Mouse (Mus musculus) left cerebral cortex, adult 9 months (tissue): ENCODE data around the gene Gipc3.

Experiments used
- DNase-seq, 2 experiments: peaks; one replicate each; pipeline ENCODE4 v3.0.0; 2022; ENCODE audit warnings: low spot score in 2 of 2

Gipc3 gene

DNA sequence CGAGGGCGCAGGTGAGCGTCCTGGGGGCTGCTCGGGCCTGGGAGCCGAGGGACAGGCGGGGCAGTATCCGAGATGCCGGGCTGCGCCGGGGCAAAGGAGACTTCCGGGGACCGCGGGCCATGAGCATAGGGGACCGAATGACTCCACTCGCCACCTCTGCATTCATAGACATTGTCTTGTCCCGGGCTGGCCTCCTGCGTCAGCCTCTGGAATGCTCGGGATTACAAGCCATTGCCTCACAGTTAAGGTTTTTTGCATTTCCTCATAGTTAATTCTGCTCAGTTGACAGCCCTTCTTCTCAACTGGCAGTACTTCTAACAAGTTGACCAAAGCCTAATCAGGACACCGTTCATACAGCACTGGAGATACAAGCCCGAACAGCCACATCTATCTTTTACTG lies 21.6 kb downstream of the Gipc3 start:
- no peak for DNase-seq

DNA sequence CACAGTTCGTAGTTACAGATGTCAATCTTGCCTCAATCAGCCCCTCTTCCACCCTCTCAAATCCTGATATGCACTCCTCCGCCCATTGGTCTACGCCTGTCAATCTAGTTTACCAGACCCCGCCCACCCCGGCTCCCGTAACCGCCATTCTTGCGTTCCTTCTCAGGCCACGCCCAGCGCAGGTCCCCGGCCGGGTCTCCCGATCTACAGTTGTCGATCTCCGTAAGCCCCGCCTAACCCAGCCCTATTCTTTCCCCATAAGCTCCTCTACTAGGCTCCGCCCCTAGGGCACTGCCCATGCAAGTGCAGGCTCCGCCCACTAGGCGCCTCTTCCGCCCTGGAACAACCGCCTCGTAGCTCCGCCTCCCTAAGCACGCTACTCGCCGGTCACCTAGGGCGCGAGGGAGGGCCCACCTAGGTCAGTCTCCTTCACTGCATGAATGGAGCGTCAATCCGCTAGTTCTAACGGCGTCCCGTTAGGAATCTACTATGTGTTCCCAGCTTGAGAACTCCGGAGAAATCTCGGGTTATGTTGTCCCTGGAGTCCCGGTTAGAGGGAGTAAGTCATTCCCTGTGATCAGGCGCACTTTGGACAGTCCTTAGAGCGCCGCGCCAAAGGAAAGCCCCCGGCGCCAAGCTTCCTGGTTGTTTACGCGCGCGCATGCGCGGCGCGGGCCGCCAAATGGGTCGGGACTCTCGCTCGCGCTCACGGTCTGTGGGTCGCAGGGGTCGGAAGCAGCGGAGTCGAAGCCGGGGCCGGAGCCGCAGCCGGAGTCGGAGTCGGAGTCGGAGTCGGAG lies 22.3 kb downstream of the Gipc3 start, which contains the start of gene Cactin:
TSS of gene Cactin (plus strand) at position 554 of the 798 bp plus-strand sequence.
- DNase-seq: peak; percentile 99 to 100

DNA sequence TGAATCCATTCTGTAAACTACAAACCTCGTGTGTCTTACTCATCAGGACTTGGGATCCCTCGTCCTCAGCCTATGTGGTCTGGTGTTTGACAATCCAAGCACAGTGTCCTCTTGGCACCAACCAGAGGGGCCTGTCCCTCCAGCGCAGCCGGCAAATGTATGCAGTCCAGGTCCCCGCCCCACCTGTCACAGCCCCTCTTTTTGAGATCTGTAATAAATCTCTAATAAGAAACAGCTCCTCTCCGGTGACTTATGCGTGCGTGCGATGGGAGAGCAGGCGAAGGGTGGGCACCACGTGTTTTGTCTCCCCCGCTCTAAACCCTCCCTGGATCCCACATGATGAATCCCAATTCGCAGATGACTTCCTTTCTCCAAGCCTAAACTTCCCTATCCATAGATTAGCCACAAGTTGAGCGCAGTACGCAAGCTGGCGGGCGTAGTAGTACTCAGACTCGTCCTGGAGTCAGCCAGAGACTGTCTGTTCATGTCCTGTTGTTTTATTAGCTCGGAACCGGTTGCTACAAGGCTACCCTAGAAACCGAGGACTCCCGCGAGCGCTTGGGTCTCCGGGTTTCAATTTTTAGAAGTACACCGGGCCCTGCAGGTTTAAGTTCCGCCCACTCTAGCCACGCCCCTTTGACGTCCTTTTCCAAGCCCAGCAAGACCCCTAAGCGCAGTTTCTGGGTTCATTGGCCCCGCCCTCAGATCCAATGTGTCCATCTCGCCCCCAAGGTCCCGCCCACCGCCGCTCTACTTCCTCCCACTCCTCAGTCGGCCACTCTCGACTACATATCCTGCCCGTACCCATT lies 23.1 kb downstream of the Gipc3 start:
- DNase-seq: no peak

DNA sequence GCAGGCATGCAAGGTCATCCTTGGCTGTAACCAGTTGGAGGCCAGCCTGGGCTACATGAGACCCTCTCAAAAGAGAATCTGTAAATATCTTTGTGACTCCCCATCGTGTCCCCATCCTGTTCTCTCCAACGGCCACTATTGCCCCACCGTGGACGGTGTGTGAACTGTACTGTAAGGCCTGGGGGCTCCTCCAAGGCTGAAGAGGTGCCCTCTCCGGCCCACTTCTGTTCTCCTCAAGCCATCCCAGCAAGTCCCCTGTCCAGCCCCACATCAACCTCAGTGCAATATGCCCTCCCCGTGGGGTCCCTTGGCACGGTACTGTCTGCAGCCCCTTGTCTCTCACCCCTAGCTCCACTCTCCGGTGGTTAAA lies 23.8 kb downstream of the Gipc3 start:
- DNase-seq: no peak

DNA sequence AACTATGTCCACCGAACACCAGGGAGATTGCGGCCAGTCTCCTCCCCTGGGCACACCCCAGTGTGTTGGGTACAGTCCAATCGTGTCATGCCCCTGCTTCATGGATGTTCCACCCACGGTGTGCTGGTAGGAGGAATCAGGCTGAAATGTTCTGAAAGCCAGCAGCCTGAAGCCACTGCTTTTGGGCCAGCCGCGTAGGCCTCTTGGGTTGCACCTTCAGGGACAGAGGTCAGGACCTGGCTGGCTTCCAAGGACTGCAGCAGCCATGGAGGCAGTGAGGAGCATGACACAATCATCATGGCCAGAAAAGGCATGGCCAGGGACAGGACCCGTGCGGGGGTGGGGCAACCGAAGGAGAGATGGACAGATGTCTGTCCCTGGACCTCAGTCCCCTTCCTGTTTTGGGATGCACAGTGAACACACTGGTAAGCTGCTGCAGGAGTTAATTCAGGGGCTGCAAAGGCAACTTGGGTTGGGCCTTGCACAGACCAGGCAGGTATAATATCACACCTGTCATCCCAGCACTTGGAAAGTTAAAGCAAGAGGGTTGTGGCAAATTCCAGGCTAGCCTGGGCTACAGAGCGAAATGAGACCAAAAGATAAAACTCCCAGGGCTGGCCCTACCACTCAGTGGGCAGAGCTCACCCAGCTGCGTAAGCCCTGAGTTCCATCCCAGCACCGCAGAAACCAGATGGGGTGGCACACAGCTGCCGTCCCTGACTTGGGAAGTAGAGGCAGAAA lies 24.3 kb downstream of the Gipc3 start:
- no peak for DNase-seq

DNA sequence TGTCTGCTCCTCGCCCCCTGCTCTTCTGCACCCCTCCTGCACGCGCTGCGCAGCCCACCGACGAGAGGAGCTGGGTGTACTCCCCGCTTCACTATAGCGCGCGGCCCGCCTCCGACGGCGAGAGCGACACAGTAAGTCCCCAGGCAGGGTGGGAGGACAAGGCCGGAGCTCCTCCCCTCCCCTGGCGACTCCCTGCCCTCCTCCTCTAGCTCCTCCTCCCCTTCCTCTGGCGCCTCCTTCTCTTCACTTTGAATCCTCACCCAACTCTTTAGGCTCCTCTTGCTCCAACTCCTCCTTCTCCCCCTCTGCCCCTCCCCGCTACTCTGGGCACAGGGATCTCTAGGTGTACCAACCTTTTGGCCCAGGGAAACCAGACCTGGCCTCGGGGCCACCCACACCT lies 25.8 kb downstream of the Gipc3 start:
- no peak for DNase-seq

DNA sequence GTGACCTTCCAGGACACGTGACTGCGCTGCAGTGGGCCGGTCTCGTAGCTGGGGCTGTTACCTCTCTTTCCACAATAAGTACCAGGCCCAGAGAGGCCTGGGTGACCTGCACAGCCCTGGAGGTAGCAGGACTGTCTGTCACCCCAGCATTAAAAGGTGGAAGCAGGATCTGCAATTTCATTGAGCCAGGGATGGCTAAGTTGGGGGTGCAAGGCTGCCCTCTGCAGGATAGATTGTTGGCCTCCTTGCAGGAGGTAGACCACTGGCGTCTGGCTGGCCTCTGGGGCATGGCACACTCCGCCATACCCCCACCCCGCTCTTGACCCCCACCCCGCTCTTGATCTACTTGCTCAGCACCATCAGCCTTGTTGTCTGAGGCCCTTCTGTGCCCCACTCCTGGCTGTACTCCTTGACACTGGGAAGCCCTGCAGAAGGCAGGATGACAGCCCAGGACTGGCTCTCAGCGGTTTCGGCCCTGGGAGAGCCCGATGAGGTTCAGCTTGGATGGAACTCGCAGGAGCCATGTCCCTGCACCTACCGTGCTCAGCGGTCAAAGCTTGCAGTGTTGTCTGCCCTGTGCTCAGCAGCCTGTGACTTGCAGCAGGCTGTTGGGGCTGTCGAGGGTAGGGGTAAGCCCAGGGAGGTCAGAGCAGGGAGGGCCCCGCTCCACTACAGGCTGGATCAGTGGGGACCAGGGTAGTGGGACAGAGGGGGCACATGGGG lies 26.6 kb downstream of the Gipc3 start:
- DNase-seq: no peak

DNA sequence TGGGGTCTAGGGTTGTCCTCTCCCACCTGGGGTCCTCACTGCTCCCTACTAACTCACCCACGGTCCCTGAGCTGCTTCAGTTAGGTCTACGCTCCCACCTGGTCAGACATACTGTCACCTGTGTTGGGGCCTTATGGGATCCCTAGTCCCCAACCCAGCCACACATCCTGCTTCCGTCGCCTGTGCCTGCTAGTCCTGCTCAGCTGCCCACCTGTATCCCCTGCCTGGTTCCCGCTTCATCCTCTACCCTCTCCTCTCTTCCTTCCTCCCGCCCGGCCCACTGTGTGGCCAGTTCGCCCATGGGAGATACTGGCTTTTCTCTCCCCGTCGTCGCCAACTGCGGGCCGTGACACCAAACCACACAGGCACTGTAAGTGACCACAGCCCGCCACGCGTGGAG lies 27.5 kb downstream of the Gipc3 start:
- DNase-seq: no peak

DNA sequence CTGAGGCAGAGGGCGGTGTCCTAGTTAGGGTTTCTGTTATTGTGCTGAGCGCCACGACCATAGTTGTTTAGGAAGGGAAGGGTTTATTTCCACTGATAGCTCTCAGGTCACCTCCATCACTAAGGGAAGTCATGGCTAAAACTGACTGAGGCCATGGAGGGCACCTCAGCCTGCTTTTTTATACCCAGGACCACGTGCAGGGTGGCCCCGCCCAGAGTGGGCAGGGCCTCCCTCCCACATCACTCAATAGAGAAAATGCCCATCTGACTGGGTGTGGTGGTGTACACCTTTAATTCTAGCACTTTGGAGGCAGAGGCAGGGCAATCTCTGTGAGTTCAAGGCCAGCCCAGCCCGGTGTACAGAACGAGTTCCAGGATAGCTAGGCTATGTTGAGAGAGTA lies 28.9 kb downstream of the Gipc3 start:
- no peak for DNase-seq

DNA sequence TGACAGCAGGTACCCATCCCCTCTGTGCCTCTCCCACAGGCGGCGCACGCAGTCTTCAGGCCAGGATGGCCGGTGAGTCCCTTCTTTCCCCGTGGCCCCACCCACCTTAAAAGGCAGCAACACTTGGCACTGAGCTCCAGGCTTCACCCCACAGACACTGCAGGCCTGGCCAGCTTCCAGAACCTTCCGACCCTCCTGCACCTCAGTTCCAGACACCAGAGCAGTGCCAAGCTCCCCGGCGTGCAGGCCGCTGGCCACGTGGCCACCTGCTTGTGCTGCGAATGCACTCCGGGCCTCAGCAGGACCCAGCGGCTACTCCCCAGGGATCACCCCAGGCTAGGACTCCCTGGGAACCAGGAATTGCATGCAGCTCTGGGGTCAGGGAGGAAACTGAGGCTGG lies 29.5 kb downstream of the Gipc3 start:
- no peak for DNase-seq

DNA sequence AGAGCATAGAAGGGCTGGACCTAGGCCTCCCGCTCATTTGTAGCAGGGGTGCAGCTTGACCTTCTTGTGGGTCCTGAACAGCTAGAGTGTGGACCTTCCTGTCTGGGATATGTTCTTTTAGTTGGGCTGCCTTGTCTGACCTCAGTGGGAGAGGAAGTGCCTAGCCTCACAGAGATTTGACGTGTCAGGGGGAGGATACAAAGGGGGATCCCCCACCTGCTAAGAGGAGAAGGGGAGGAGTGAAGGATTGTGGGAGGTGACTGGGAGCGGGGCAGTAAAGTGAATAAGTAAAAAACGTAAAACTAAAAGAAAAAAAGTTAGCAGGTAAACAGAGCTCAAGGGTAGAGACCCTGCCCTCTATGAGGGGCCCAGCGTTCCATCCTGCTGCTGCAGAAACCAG lies 33.5 kb downstream of the Gipc3 start:
- no peak for DNase-seq

DNA sequence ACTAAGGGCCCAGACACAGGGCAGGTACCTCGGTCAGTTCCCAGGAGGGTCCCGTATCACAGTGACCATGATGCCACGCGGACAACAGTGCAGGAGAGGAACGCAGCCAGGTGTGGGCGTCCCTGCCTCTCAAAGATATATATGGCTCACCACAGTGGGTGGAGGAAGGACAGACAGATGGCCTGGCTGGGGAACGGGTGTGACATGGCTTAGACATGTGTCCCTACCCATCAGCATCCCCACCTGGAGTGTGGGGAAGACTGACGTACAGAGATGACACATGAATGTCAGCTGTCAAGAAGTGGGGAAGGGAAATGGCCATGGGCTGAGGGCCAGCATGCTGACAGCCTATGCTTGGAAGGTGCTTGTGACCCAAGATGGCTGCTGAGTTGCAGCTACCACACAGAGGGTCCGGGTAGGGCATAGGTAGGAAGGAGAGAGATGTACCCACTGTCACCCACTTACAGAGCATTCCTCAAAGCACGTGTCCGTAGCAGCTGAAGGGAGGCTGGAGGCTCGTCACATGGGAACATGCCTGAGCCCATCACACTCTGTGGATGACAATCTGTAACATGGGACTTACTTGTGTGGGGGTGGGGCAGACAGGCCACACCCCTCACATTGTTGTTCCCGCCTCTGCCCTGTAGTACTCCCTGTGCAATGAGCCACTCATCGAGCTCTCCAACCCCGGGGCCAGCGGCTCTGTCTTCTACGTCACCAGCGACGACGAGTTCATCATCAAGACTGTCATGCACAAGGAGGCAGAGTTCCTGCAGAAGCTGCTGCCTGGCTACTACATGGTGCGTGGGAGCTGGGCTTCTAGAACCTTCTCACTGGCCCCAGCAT lies 36.0 kb downstream of the Gipc3 start:
- peak in 1 of 2 experiments; percentile 73 for DNase-seq

DNA sequence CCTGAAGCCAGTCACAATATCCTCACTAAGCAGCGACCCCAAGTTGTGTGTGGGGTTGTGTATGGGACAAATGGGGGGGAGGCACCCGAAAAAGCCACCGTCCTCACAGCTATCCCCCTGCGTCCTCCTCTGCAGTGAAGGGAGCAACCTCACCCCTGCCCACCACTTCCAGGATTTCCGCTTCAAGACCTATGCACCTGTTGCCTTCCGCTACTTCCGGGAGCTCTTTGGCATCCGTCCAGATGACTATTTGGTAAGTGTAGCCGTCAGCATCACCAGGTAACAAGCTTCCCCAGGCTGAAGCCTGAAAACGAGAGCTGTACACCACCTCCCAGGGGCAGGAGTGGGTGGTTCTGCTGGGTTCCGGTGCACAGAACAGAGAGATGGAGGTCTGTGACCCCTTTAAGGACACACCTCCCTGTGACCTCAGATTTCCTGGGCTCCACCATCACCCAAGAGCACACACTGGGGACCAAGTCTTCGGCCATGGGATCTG lies 36.8 kb downstream of the Gipc3 start:
- DNase-seq: no peak

DNA sequence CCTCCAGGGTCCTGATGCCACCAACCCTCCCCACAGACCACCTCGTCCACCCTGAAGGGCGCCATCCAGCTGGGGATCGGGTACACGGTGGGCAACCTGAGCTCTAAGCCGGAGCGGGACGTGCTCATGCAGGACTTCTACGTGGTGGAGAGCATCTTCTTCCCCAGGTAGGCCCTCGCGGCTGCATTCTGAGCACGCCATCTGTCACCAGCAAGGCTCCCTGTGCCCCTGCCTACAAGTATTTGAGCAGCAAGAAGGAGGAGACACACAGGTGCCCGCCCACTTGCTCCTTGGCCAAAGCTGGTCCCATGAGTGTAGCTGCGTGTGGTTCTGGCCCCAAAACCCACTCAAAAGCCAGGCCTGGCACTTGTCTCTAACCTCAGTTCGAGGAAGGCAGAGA lies 37.4 kb downstream of the Gipc3 start:
- no peak for DNase-seq

DNA sequence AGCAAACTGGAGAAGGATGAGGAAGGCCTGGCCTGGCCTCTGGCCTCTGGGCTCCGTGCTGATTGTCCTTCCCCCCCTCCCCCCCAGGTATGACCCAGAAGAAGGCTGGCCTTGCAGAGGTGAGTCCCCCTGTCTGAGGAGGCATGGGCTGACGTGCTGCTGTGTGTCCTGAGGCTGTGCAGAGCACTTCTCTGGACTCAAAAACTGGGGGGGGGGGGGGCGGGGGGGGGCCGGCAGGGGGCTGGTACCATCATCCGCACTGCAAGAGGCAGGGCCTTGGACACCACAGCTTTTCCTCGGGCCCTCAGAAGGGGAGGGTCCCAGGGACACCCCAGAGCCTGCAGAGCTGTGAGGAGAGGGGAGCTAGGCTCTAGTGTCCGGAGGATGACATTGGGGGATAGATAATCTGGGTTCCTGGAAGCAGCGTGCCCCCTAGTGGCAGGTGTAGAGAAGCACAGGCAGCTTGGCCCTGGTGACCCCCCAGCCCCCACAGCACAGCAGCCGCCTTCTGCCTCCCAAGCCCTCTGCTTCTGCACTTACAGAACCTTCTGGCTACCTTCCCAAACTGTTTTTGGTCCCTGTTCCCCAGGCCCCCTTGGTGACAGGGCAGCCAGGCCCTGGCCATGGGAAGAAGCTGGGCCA lies 38.3 kb downstream of the Gipc3 start:
- DNase-seq: no peak

DNA sequence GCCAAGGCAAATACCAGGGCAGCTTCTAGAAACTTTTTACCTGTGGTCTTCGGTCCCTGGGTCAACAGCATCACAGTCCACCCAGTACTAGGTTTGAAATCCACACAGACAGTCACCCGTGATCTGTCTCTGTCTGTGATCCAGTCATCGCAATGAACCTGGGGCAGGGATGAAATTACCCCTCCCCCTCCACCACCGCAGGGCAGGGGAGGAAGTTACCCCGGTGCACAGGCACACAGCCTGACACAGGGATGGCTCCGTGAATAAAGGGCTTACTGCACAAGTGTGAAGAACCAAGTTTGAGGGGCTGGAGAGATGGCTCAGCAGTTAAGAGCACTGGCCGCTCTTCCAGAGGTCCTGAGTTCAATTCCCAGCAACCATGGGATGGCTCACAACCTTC lies 39.3 kb downstream of the Gipc3 start:
- DNase-seq: no peak

DNA sequence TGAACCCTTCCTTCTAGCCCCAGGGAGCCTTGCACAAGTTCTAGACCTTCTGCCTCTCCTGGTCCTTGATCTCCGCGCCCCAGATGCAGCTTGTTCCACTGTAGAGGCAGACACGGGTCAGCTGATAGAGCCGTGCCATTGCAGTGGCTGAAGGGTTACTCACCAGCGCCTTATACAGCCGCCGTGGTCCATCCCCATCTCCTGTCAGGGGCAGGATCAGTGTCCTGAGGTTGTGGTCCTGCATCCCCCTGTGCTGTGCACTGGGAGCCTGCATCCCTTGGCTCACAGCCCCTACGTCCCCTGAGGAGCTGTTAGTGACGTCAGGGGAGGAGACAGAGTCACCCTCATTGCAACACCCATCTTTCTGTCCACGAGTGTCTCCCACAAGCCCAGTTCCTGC lies 39.8 kb downstream of the Gipc3 start:
- DNase-seq: no peak

DNA sequence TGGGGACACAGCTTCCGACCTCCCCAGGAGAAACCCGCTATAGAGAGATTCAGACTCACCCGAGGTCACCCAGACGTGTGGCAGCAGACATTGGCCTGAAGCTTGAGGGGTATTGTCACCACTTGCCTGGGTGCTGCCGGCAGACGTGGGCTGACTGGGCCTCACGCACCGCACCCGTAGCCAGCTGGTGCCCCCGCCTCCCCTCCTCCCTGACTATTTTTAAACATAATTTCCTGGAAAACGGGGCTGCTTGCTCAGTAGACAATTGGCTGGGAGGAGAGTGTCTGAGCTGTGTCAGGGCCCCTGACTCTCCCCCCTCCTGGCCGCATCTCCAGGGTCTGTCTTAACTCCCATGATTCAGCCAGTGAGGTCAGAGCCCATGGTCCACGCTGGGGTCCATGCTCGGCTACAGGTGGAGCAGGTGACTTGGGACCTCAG lies 40.3 kb downstream of the Gipc3 start:
- peak in 1 of 2 experiments; percentile 81 for DNase-seq

DNA sequence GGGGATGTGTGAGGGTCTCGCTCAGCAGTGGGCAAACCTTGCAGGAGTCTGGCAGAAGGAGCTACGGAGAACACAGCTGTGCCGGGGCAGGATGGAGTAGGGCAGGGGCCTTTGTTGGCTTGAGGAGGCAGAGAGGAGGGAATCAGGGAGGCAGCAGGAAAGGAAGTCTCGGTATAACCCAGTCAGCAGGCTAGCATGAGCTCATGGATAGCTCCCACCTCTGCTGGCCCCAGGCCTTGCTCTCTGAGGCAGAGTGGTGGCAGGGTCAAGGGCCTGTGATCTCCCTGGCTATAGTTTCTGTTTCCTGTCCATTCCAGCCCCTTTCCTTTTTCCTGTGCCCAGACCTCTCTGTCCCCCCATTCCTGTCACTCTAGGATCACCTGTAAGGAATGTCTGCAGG lies 40.8 kb downstream of the Gipc3 start:
- DNase-seq: no peak

DNA sequence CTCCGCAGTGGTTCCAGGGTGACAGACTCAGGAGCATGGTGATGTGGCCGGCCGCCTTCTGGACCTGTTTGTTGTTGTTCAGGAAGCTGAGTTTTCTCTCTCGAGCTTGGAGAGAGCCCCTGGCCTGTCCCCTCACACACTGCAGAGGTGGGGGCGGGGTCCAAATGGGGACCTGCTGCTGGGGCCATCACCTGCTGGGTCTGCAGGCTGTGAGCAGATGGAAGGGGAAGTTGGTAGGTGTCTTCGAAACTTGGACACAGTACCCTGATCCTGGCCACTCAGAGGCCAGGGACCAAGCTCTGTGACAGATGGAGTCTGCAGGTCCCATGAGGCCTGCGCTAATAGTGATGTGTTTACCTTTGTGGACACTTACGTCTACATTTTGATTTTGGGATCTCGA lies 41.7 kb downstream of the Gipc3 start:
- DNase-seq: no peak
